Mouse (Mus musculus): ENCODE measurements around the gene Nbeal2.
"Not testable (repeated sequence)": the region's sequence is repeated elsewhere in the genome, so short reads cannot be mapped to it uniquely, and the experiment has no call there.

Gene Nbeal2

DNA sequence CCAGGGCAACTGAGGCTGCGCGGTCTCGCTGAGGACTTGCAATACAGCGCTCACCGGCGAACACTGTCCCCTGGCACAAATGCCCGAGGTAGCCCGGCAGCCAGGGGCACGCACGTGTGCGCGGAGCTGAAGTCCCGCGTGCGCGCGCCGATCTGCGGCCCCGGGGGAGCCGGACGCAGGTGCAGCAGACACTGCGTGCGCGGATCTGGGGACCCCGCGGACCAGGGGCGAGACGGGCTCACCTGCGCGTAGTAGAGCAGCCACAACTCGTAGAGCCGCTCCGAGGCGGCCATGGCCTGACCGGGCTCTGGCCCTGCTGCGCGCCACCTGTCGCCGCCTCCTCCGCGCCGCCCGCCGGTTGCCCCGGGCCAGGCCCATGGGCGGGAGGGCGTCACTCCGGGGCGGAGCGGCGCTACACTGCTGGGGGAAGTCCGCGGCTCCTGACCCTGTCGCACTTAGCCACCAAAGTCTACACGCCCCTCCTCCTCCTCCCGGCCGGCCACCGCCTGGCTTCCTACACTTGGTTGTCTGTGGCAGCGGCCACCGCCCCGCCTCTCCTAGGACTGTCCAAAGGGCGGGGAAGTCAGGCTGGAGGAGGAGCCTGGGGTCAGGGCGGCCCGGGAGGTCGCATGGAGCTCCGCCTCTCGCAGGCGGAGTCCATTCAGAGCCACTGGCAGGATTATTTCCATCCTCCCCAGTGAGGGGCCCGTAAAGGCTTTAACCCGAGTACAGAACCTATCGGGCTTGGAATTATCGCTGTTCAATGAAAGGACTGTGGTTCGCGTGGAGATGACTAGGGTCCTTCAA, at the start of gene Nbeal2:
Gene Nbeal2 (minus strand): TSS at position 507 of the 807 bp plus-strand sequence.
- DNase-seq (ENCODE audit: extremely low read depth, low read depth), result peak; percentile 80

DNA sequence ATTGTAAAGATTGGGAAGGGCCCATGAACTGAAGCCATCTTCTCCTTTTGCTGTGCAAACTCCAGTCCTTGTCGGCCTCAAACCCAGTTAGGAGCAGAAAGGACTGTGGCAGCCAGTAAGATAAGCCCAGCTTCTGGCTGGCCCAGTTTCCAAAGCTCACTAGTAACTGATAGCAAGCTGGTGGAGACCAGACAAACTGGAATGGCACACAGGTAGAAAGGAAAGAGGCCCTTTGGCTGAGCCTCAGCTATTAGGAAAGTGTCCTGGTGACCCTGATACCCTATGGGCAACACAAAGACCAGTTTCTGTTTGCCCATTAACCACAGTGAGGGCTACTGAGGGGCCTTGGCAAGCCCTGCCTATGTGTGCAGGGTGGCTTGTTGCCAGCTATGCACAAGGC, 48.9 kb upstream of the Nbeal2 start:
- no peak for DNase-seq (ENCODE audit: extremely low read depth, low read depth)

DNA sequence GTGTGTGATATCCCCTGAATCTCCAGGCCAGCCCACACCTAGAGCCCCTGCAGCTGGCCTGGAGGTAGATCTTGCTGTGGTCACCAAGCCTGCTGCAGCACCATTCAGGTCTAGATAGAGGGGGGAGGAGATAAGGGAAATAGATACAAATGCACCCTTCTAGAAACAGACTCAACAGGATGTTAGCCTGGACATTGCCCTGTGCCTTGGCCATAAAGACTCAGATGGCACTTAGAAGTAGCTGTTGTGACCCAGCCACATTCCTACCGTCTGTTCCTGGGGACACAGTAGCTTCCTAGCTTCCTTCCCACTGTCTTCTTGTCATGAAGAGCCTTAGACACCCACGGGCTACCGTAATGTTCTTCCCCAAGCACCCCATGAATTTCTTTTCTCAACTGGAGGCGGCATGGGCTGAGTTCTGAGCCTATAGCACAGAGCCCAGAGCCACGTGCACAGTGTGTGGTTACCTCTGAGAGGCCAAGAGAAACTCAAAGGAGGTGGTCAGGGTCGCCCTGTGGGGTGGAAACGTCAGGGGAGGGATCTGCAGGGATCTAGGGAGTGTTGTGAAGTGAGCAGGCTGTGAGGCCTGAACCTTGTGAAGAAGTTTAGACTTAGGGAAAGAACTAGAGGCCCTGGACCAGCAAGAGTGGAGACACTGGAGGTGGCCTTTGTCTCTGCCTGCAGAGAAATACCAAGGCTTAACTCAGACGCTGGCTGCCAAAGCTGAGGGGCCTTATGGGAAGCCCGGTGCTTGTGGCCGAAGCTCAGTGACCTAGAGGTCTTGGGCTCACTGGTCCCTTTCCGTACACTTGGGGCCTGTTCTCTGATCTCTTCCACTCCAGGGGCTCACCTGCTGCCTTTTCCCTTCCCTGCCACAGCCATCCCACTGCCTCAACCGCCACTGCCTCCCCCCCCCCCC, 47.4 kb upstream of the Nbeal2 start:
- no peak for DNase-seq (ENCODE audit: extremely low read depth, low read depth)

DNA sequence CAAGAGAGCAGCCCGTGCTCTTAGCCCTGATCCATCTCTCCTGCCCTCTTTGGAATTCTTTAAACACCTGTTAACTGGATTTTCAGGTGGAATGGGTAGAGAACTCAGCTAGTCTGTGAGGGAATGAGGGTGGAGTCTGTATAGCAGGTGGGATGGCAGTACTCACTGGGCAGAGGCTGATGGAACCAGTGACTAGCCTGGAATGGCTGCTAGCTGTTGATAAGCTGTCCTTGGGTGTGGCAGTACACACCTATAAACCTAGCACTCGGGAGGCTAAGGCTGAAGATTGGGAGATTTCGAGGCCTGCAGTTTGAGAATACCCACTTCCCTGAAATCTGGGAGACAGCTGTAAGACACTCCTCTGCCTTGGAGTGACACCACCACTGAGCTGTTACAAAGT, 45.6 kb upstream of the Nbeal2 start:
- no peak for DNase-seq (ENCODE audit: extremely low read depth, low read depth)

DNA sequence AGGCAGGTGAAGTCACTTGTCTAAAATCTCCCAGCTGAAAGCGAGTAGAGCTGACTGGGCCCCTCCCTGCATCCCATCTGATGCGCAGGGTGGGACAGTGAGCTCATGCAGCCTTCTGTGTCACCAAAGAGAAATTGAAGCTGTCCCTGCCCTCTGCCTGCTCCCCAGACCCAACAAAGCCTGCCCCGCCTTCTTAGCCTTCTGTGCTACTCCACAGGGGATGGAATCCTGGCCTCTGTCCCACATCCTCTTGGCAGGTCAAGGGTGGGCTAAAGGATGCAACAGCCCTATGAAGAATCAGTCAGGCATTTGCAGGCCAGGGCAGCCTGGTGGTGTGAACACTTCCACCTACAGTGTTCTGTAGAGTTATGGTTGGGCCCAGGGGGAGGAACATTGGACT, 43.5 kb upstream of the Nbeal2 start:
- no peak for DNase-seq (ENCODE audit: extremely low read depth, low read depth)

DNA sequence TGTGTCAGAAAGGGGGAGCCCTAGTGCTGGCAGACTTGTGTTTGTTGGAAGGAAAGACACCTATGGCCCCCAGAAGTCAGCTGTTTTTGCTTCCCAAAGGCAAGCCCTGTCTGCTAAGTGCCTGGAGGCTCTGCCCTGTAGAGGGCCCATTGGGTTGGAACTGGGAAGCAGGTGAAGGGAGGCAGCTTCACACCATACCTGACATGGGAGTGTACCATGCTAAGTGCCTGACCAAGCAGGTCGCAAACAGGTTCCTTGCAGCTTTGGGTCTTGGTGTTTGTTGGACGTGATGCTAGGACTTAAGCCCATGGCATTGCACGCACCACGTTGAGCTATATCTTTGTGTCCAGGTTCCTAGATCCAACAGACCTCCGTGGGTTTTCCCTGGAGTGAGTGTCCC, 42.5 kb upstream of the Nbeal2 start:
- no peak for DNase-seq (ENCODE audit: extremely low read depth, low read depth)

DNA sequence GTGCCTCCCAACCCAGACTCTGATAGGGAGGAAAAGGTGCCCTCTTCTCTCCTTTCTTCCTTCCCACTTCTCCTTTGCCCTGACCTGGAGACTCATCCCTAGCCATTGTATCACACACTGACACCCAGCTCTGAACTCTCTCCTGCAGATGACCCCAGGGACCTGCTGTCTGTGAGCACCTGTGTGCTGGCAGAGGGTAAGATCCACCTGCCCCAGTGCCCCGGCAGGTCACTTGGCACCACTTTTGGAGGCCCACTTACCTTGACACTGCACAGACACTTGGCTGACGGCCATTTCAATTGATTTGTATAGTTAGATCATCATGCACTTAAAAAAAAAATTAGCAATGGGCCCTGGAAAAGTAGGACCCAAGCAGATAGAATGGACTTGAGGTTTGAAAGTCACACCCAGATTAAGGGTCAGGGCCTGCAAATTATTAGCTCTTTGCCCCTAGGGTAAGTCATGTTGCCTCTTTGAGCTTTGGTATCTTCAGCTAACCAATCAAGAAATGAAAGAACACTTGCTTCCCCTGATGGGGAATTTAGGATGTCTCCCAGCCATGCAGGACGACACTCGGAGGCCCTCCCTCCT, 41.3 kb upstream of the Nbeal2 start:
- DNase-seq (ENCODE audit: extremely low read depth, low read depth), result no peak

DNA sequence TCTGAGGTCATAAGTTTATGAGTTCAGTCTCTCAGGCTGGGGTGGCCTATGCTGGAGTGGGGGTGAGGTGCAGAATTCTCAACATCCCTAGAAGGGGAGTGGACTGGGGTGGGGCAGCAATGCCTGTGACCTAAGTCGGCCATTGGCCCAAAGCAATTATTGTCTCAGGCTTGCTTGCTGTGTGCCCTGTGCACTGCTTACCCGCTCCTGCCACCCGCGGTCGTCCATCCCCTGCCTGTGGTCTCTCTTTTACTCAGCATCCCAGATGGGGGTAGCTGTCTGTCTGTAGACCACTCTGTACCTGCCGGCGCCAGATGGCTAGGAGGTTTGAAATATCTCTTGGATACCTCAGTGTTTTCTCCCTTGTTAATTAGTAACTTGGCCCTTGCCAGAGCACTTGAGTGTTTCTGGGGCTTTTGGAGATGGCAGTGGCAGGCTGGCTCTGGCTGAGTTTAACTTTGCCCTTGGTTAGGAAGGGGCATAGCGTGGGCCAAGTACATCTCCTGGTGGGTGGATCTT, 35.4 kb upstream of the Nbeal2 start:
- DNase-seq (ENCODE audit: extremely low read depth, low read depth), result no peak

DNA sequence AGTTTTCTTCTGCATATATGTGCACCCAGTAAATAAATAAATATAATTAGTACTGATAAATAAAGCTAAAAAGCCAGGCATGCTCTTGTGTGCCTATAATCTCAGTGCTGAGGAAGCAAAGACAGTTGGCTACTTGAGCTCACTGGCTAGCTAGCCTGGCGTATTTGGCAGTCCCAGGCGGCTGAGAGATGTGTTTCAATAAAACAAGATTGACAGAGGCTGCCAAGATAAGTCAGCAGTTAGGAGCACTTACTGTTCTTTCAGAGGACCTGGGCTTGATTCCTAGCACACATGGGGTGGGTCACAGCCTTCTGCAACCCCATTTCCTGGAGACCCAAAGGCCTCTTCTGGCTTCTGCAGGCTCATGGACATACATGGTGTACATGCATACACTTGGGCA, 33.9 kb upstream of the Nbeal2 start:
- no peak for DNase-seq (ENCODE audit: extremely low read depth, low read depth)

DNA sequence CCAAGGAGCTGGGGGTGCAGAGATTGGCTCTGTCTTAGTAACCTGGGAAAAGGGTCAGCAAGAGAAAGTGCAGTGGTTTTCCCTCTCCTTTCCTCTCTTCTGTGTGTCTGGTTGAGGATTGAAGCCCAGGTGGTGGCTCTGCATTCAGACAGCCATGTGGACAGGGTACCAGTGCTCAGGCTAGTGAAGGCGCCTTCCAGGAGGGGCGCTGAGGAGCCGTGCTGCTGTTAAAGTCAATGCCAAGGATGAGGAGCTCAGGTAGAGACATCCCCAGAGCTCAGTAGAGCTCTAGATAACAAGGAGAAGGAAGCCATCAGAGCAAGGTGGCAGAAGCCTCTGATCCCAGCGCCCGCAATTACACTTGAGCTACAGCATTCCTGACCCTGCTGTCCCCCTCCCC, 33.1 kb upstream of the Nbeal2 start:
- DNase-seq (ENCODE audit: extremely low read depth, low read depth), result no peak

DNA sequence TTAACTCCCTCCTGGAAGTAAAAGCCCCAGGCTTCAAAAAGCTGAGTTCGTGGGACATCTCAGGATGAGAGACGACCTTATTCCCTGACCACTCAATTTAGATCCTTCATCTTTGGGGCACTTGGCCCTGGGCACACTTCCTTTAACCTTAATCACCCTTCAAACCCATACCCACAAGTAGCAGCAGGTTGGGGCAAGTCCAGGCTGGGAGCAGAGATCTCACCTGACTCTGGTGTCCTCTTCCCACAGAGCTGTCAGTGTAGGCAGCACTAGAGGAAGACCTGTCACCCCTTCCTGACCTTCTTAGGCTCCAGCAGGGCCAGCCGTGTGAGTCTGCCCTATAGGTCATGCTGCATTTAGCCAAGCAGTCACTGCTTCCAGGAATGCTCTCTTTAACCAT, 32.5 kb upstream of the Nbeal2 start:
- no peak for DNase-seq (ENCODE audit: extremely low read depth, low read depth)

DNA sequence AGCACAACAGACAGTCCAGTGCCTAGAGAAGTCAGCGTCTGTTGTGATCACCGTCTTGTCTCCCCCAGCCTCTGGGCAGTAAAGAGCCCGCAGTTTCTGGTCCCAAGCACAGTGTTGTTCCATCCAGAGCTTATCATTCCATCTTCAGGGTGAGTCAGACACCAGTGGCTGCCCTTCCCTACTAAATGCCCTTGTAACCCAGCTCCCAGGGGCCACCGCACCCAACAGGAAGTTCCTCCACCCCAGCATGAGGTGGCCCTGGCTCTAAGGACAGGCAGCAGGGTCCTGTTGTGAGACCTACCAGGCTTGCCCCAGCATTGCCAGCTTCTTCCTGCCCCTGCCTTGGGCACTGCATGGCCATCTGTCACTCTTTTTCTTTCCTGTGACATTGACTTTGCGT, 31.6 kb upstream of the Nbeal2 start:
- no peak for DNase-seq (ENCODE audit: extremely low read depth, low read depth)

DNA sequence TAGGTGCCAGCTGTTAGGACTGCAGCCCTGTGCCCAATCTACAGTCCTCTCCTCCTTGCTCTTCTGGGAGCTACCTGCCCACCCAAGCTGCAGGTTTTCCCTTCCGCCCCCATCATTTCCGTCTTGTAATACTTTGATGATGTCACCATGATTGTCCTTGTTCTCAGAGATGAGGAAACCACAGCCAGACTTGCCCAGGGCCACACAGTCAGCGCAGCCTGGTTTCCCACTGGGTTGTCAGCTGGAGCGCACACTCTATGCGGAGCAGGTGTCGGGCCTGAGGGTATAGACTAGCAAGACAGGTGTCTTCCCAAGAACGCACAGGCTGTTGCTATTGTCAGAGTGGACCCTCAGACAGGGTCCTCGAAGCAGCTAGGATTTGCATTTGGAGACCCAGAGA, 31.2 kb upstream of the Nbeal2 start:
- no peak for DNase-seq (ENCODE audit: extremely low read depth, low read depth)

DNA sequence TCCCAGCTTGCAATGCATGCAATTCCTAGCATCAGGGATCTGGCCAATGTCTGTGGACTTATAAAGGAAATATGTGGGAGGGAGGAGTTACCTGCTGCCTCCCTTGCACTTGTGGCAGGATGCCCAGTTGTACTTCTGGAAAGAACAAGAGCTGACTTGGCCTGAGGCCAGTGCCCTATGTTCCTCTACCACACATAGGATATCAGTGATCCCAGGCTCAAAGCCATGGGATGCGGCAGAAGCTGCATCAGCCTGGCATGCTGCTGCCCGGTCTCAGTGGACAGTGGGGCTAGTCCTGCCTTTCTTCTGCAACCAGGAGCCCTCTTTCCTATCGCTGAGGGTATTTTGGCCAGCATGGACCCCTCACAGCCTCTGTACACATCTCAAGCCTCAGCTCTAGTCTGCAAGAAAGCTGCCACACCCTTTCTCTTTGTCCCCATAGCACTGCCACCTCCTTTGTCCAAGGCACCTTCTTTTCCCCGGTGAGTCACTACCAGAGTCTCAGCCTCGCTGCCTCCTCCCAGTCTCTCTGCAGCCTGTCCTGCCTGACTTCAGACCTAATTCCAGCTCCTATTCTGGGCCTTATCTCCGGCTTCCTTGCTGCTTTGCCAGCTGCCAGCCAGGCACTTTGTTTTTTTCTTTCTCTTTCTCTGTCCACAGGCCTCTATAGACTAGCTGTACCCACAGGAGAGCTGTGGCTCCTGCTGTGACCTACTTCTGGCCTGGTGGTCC, 30.3 kb upstream of the Nbeal2 start:
- no peak for DNase-seq (ENCODE audit: extremely low read depth, low read depth)

DNA sequence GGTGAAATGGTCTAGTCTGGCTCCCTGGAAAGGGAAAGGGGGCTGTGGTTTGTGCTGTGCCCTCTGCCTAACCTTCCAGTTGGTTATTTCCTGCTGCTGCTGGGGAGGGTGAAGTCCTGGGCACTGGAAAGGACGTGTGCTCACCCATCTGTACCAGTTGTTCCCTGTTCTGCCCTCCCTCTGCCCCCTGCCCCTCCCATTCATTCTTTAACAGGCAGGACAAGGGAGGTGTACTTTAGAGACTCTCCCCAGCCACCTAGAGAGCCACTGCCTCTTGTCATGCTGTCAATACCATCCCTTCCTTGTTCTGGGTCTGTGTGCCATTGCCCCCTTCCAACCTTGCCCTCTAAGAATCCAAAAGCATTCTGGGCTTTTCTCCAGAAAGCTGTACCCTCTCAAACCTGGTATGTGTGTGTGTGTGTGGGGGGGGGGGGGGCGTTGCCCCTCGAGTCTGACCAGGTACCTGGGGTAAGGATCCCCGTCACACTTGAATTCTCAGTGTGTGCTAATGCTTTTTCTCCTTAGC, 29.7 kb upstream of the Nbeal2 start:
- DNase-seq (ENCODE audit: extremely low read depth, low read depth), result no peak

DNA sequence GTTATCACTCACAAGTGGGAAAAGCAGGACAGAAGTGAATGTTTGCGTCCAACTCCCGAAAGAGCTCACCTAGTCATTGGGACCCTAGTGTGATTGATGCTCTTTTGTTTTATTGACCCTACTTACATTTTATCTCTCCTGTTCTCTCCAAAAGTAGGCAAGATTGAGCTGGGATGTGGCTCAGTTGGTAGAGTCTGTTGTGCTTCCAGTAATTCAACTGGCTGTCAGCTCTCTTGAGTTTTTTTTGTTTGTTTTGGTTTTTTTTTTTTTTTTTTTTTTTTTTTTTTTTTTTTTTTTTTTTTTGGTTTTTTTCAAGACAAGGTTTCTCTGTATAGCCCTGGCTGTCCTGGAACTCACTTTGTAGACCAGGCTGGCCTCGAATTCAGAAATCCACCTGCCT, 28.7 kb upstream of the Nbeal2 start:
- DNase-seq (ENCODE audit: extremely low read depth, low read depth), result not testable (repeated sequence)

DNA sequence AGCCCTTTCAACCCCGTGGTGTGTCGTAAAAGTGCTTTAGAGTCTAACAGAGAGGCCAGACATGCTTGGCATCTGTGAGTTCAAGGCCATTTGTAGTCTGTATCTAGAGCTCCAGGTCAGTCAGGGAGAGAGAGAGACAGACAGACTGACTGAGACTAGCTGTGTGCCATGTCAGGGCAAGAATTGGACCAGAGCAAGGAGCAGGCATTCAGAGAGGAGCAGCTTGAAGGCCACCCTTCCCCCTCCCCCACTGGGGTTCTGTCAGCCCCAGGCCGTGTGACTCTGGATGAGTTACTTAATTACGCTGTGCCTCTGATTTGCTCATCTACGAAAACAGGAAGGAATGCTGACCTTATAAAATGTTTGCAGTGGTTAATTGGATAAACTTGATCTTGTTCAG, 28.3 kb upstream of the Nbeal2 start:
- no peak for DNase-seq (ENCODE audit: extremely low read depth, low read depth)

DNA sequence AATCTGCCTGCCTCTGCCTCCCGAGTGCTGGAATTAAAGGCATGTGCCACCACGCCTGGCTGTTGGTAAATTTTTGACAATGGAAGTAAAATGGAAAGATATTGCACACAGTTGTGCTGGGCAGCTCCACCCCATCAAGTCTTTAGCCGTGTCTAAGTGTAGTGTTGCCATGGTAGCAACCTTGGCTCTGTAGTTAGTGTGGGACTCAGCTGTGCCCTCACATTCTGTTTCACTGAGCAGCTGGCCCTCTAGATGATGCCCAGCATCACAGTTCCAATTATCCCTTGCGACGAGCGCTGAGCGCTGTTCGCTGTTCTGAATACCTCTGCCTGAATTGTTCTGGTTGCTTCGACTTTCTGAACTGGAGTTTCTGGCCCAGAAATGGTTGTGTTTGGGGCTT, 27.9 kb upstream of the Nbeal2 start:
- DNase-seq (ENCODE audit: extremely low read depth, low read depth), result no peak

DNA sequence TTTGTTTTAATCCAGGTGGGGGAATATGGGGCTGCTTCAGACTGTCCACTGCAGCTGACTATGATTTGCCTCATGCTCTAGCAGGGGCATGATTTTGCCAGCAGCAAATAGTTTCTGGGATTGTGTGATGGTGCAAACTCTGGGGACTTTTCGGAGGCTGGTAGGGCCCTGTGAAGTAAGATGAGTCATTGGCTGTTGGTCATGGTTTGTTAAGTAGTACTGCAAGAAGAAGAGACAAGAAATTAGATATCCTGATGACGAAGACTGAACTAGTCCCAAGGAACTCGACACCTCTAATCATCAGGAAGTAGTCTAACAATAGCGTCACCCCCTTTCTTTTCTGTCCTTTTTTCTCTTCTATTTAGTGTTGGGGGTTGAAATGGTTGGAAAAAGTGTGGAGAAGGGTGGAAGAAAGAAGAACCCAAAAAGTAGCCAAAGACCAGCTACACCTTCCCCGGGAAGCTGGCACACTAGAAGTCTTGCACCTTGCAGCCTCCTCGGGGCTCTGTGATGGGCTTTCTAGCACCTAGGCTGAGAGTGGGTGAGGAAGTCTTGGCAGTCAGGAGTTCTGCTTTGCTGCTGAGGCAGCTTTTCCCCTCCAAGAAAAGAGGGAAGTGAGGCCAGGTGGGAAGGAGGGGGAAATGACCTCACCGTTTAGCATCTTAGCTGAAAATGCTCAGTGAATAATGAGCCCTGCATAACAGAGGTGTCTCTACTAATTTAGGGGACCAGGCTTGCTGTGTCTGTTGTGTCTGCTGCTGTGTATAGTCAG, 27.0 kb upstream of the Nbeal2 start:
- no peak for DNase-seq (ENCODE audit: extremely low read depth, low read depth)

DNA sequence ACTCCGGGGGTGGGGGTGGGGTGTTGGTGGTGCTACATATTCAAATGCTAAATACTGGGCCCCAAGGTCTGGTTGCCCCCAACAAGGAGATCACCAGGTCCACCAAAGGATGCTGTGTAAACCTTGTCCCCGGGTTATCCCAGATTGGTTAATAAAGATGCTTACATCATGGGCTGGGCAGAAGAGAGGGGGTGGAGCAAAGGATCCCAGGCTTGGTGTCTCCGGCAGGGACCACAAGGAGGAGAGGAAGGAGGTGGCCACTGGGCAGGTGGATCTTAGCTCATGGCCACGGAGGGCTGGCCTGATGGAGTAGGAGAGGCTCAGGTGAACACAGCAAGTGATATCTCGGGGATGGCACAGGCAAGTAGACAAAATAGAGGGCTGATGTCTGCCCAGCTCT, 24.9 kb upstream of the Nbeal2 start:
- no peak for DNase-seq (ENCODE audit: extremely low read depth, low read depth)

All from MEL-GATA-1-ER (cell line).